Mouse (Mus musculus): Measurements from ENCODE around the gene BC025920.

GRCm38 (mm10) chr10:81642648-81643448 lies 36.8 kb downstream of the BC025920 start:
- TF ChIP-seq CTCF (IDR thresholded peaks at IDR 0.05; ENCODE audit: low read depth, low read length) = no peak
- TF ChIP-seq TAL1 (conservative IDR thresholded peaks at IDR 0.05; ENCODE audit: low read depth, low read length) = no peak
- no peak for TF ChIP-seq GATA2 (IDR thresholded peaks at IDR 0.05; ENCODE audit: borderline replicate concordance, low read depth, low read length)
